Mouse (Mus musculus) embryonic facial prominence, embryonic 14.5 days (tissue): ENCODE measurements at regions not wholly inside any gene's neighbourhood (a gene's known extent, or its start where the extent isn't known, plus 50 kb on each side); places are given as distances from the start of the nearest gene placed in this dataset.

ENCODE experiments used
- ATAC-seq: fragments of 200-750 bp; cut with Nextera tagmentation; 2 replicates; pipeline ENCODE4 v1.8.0; 2017; ENCODE audit warnings: low read depth, moderate number of reproducible peaks, moderate TSS enrichment
- DNase-seq: peaks from one replicate; pipeline ENCODE4 v3.0.0-alpha.2; 2015; ENCODE audit warnings: low spot score
- H3K27ac ChIP-seq: fragments of 300-500 bp; sonication (generic); replicated peaks from 2 replicates; pipeline ENCODE4 v1.5.1; 2014; ENCODE audit warnings: low read depth, mild to moderate bottlenecking, low read length, moderate library complexity
- H3K27me3 ChIP-seq: fragments of 300-500 bp; sonication (generic); replicated peaks from 2 replicates; pipeline ENCODE4 v1.6.1; 2014; ENCODE audit warnings: low read length; ENCODE audit not compliant: control insufficient read depth, insufficient read depth
- H3K36me3 ChIP-seq: fragments of 300-500 bp; sonication (generic); 2 replicates; pipeline ENCODE4 v1.6.1; 2014; ENCODE audit warnings: low read length, mixed read lengths; ENCODE audit not compliant: control insufficient read depth, insufficient read depth
- H3K4me1 ChIP-seq: fragments of 300-500 bp; sonication (generic); 2 replicates; pipeline ENCODE4 v1.6.1; 2014; ENCODE audit warnings: antibody characterized with exemption, low read length; ENCODE audit not compliant: control insufficient read depth, insufficient read depth
- H3K4me2 ChIP-seq: fragments of 300-500 bp; sonication (generic); 2 replicates; pipeline ENCODE4 v1.6.1; 2014; ENCODE audit warnings: low read depth, mild to moderate bottlenecking, low read length, moderate library complexity, mixed read lengths
- H3K4me3 ChIP-seq: fragments of 300-500 bp; sonication (generic); 2 replicates; pipeline ENCODE4 v1.5.1; 2014; ENCODE audit warnings: low read depth, mild to moderate bottlenecking, low read length
- H3K9ac ChIP-seq: fragments of 300-500 bp; sonication (generic); 2 replicates; pipeline ENCODE4 v1.6.1; 2014; ENCODE audit warnings: low read depth, mild to moderate bottlenecking, low read length, moderate library complexity, mixed read lengths
- H3K9me3 ChIP-seq: fragments of 300-500 bp; sonication (generic); 2 replicates; pipeline ENCODE4 v1.6.1; 2016; ENCODE audit warnings: low read length; ENCODE audit not compliant: control insufficient read depth
- WGBS: fragments of 180-500 bp; shearing (Covaris S2); extraction: QIAGEN DNeasy Blood & Tissue Kit; methylation state at CpG from one replicate; pipeline ENCODE4 v1.1.7; 2014; 5-methylcytosine and 5-hydroxymethylcytosine counted together

- H3K4me1 ChIP-seq, result no peaks in the 10 kb centered on the region
- no peak for ATAC-seq
- H3K36me3 ChIP-seq, result no peaks in the 10 kb centered on the region
- no peaks in the 10 kb centered on the region for H3K27me3 ChIP-seq
- H3K27ac ChIP-seq, result no peak overlapping the region
- H3K4me3 ChIP-seq, result no peak overlapping the region
- H3K9me3 ChIP-seq, result no peaks in the 10 kb centered on the region
- no peak for DNase-seq
- H3K4me2 ChIP-seq, result no peak overlapping the region
- no peak overlapping the region for H3K9ac ChIP-seq
- 94% methylated on average over 13 of the region's 13 CpGs for WGBS
Measured at GRCm38 (mm10) chr7:73881252-73882042, 132.0 kb downstream of the St8sia2 start.

GRCm38 (mm10) chr7:73886152-73886551 is 127.3 kb downstream of the St8sia2 start:
- H3K4me3 ChIP-seq, result no peak overlapping the region
- no peaks in the 10 kb centered on the region for H3K4me1 ChIP-seq
- no peak overlapping the region for H3K27ac ChIP-seq
- no peaks in the 10 kb centered on the region for H3K27me3 ChIP-seq
- DNase-seq (peak; percentile 17), ATAC-seq (no peak)
- 48% methylated on average over 7 of the region's 7 CpGs for WGBS
- no peak overlapping the region for H3K9ac ChIP-seq
- no peak overlapping the region for H3K4me2 ChIP-seq
- H3K9me3 ChIP-seq, result no peaks in the 10 kb centered on the region
- no peaks in the 10 kb centered on the region for H3K36me3 ChIP-seq
